ENCODE assay signal across 15 mouse cellular contexts in the genomic region with DNA sequence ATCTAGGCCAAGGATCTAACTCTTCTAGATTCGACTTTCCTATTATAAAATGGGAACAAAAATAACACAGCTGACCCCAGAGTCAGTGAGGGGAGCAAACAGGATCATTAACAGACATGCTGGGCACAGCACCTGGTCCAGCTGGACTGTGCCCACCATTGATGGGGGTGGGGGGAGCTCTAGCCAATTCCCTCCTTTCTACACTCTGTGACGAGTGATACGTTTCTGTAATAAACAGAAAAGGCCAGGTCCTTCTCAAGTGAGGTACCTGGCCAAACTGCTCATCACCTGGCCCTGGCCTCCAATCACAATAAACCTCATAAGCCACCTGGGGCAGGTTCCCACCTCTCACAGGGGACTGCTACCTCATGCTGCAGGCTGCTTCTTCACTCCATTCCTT.
"Had no signal": no experiment of that assay in that cellular context is flagged by ENCODE, and none has a peak within 500 bp of the region (broad histone marks: within the 10 kb centered on the region; RNA-seq: fewer than 3 reads in every experiment).

No protein-coding gene starts in this region.

- H3K4me3 ChIP-seq: neural tube, embryonic 15.5 days; stomach, embryonic 15.5 days had no signal

- H3K36me3 ChIP-seq: neural tube, embryonic 15.5 days; stomach, embryonic 15.5 days had no signal

- H3K27me3 ChIP-seq: neural tube, embryonic 15.5 days; stomach, embryonic 15.5 days had no signal

- H3K4me2 ChIP-seq: neural tube, embryonic 15.5 days; stomach, embryonic 15.5 days had no signal

- H3K9ac ChIP-seq: neural tube, embryonic 15.5 days; stomach, embryonic 15.5 days had no signal

- DNase-seq: retina, postnatal 1 day; right cerebral cortex, adult 18-20 months; right cerebral cortex, postnatal 14 days; right cerebral cortex, postnatal 25 days; right cerebral cortex, postnatal 4 days; spleen, adult 18-20 months; thymus, adult 18-20 months; thymus, adult 2 months; thymus, postnatal 14 days; thymus, postnatal 25 days; thymus, postnatal 36 days; thymus, postnatal 4 days had no signal

- H3K27ac ChIP-seq: neural tube, embryonic 15.5 days; stomach, embryonic 15.5 days; stomach, postnatal 0 days had no signal

- H3K9me3 ChIP-seq: neural tube, embryonic 15.5 days; stomach, embryonic 15.5 days had no signal

- H3K4me1 ChIP-seq: neural tube, embryonic 15.5 days; stomach, embryonic 15.5 days had no signal
